Mouse (Mus musculus): ENCODE results near the gene Hsf2bp.
A peak's percentile ranks its signal among the peaks of the same experiment; 100 is the strongest.
"Not testable (repeated sequence)": the region's sequence is repeated elsewhere in the genome, so short reads cannot be mapped to it uniquely, and the experiment has no call there.

The Hsf2bp gene

DNA sequence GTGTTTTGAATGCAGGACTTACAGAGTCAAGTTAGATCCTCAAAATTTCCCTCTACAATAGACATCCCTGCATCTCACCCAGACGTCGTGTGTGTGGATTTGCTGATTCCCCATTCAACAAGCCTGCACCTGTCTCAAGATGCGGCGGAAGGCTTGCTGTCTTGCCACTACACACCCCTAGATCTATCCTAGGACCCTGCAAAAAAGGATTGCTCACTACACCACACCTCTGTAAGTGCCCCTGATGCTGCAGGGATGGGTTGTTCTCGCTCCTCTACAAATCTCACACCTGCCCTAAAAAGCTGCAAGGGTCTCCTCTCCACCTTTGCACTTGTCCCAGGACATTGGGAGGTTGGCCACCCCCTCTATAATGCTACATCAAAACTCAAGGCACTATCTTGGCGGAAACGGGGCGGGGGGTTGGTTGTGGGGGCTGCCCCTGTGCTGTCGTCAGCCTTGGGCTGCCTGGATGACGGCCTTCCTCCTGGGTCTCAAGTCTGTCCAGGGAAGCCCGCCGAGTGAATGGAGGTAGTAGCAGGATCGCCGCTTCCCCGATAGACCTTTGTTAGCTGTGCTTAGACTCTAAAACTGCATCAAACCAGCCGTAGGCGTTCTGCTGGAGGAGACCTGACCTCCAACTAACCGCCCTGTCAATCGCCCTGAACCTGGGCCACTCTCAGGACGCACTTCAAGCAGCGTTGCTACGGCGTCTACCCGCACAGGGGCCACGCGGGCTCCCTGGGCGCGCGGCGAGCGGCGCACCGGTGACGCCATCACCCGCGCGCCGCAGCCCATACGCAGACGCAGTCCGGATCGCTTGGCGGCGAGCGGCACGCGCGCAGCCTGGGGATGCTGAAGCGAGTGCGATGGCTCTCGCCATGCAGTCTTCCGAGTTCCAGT, at the start of gene Hsf2bp, which contains the start of gene Rrp1b:
Gene Hsf2bp (minus strand): TSS at position 741 of the 900 bp plus-strand sequence.
Gene Rrp1b (plus strand): TSS at position 492 of the 900 bp plus-strand sequence.
- DNase-seq (ENCODE audit: extremely low spot score), result peak; percentile 88

DNA sequence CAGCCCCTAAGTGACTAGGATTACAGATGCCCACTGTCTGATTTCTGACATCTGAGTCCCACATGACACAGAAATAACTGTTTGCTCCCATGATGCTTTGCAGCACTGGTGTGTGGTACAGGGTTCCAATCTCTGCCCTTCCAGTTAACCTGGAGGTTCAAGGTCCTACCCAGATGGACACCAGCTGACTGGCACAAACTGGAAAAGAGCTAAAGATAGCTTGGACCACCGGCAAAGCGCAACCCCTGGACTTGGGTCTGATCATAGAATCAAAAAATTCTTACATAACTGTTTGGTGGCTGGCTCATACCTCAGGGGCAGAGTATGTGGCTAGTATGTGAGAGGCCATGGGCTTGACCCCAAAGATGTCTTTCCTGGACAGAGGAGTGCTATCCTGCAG, 47.2 kb upstream of the Hsf2bp start:
- DNase-seq (ENCODE audit: extremely low spot score), result no peak

DNA sequence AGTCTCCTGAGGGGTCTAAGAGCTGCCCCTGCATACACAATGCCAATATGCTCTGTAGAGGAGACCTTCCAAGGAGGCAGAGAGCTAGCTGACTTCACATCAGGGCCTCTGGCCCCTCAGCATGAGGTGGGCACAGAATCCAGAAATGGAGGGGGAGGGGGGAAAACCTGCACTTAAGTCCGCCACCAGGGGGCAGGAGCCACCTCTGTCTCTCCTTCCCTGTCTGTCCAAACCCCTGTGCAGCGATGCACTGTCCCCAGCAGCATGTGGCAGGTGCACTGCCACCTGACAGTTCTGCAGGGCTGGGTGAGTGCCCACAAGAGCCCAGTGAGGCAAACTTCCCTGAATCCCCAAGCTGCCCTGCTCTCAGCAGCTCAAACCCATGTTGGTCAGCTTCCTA, 39.0 kb upstream of the Hsf2bp start:
- peak; percentile 48 for DNase-seq (ENCODE audit: extremely low spot score)

GRCm38 (mm10) chr17:32074658-32075057, 38.5 kb upstream of the Hsf2bp start:
- DNase-seq (ENCODE audit: extremely low spot score), result no peak

GRCm38 (mm10) chr17:32073359-32073758, 37.2 kb upstream of the Hsf2bp start:
- DNase-seq (ENCODE audit: extremely low spot score), result peak; percentile 83

DNA sequence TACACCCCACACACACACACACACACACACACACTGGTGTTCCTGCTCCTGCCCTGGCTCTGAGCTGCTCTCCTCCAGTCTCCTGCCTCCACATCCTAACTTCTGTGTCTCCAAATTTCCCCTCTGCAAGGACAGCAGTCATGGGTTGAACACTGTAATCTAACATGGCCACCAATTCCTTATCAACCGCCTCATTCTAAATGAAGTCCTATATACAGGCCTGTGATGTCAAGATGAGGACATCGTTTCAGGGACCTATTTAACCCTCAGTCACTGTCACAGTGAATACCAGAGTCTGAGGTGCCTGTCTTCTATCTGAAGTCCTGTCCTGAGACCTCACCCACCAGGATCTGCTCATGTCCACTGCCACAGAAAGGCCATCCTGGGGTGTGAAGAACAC, 32.7 kb upstream of the Hsf2bp start:
- DNase-seq (ENCODE audit: extremely low spot score), result no peak

GRCm38 (mm10) chr17:32068381-32068780, 32.2 kb upstream of the Hsf2bp start:
- DNase-seq (ENCODE audit: extremely low spot score), result no peak

DNA sequence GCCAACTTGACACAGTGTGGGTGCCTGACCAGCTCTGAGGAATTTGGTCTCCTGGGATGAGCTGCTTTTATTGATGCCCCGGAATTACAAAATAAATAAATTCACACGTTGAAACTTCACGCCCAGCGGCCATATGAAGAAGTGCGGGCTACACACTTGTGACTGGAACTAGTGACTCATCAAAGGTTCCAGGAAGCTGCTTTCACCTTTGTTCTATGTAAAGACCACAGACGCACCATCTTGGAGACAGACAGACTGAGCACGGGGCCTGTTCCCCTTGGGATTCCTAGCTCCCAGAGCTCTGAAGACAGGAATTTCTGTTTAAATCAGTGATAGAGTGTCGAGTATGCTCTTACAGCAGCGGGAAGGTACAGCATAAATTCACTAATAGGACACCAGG, 31.4 kb upstream of the Hsf2bp start:
- no peak for DNase-seq (ENCODE audit: extremely low spot score)

- not testable (repeated sequence) for DNase-seq (ENCODE audit: extremely low spot score)
Measured at GRCm38 (mm10) chr17:32064762-32065161, 28.6 kb upstream of the Hsf2bp start.

GRCm38 (mm10) chr17:32063654-32064053, 27.5 kb upstream of the Hsf2bp start:
- DNase-seq (ENCODE audit: extremely low spot score), result no peak

DNA sequence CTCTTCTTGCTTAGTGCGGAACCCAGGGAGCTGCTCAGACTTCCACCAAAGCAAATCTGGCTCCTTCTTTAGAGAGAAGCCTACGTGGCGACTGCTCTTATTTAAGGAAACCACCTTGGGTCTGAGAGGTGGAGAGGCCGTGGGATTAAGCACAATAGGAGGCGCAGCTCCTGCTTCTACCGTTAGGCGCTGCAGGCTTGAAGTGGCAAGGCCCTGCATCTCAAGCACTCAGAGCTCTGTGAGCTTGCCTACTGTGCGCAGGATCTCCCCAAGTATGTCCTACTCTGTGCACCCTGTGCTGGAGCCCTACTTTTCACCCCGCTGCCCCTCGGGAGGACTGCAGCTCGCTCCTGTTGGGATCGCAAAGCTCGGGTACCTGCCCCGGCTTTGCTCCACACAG, 25.1 kb upstream of the Hsf2bp start:
- no peak for DNase-seq (ENCODE audit: extremely low spot score)

GRCm38 (mm10) chr17:32059084-32059483, 22.9 kb upstream of the Hsf2bp start:
- no peak for DNase-seq (ENCODE audit: extremely low spot score)

DNA sequence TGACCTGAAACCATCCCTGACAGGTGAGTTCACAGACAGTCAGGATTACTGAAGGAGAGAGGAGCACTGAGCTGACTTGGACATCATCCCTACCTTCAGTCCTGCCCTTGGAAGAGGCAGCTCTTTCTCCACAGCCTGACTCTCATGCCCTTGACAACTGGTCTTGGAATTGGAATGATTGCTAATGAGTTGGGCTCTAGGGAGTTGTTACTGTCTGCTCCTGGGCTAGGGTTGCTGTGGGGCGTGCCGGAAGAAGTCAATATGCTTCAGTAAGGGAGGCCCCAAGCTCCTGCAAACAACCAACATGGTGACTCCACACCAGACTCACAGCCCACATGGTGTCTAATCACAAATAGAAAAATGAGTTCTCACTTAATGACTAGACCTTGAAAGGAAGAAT, 21.7 kb upstream of the Hsf2bp start:
- DNase-seq (ENCODE audit: extremely low spot score), result no peak

GRCm38 (mm10) chr17:32053677-32054076, 17.5 kb upstream of the Hsf2bp start:
- DNase-seq (ENCODE audit: extremely low spot score), result no peak

DNA sequence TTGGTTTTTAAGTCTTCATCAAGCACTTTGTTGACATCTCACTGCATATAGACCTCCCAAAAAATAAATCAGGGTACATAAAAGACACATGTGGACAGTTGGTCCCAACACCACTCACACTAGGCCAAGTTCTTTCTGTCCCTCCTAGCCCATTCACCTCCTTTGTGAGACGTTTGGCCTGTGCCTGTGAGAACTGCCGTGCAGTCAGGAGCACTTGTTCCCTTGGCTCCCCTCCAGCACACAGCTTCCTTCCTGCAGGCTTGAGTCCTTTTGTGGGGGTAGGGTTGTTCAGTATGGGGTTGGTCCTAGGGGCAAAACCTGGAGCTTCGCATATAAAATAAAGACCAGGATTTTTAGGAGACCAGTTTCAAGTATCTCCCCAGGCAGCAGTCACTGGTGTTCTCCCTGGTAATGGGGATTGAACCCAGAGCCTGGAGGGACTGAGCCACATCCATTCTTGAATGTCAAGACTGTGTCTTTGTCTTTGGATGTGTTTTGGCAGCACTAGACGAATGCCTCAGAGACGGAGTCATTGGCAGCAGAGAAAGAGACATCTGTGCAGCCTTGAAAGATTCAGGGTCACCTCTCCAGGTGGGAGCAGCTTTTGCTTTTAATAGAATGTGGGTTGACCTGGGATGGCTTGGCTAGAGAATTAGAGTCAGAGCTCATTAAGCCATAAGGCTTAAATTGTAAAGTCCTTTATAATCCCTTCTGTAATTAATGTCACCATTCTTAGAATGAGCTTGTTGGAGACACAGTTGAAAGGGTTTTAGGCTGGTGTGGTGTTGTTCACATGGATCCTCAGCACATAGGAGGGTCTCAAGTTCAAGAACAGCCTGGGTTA, 16.3 kb upstream of the Hsf2bp start:
- DNase-seq (ENCODE audit: extremely low spot score), result no peak

GRCm38 (mm10) chr17:32050609-32051008, 14.5 kb upstream of the Hsf2bp start:
- DNase-seq (ENCODE audit: extremely low spot score), result no peak

- DNase-seq (ENCODE audit: extremely low spot score), result no peak
Measured at GRCm38 (mm10) chr17:32049914-32050313, 13.8 kb upstream of the Hsf2bp start.

DNA sequence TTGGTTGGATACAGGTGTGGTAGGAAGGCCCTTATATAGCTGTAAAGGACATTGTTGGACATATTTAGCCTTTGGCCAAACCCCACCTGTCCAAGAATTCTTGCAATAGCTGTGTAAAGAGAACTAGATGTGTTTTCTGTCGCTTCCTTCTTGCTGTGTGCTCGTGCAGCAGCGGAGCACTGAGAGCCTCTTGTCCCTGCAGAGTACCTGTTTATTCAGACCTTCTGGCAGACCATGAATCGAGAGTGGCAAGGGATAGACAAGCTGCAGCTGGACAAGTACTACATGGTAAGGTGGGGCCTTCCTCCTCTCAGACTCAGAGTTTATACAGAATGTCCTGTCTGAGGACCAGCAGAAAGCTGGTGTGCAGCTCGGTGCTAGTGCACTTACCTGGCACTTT, 12.2 kb upstream of the Hsf2bp start:
- DNase-seq (ENCODE audit: extremely low spot score), result no peak

GRCm38 (mm10) chr17:32046541-32046940, 10.4 kb upstream of the Hsf2bp start:
- DNase-seq (ENCODE audit: extremely low spot score), result no peak

- no peak for DNase-seq (ENCODE audit: extremely low spot score)
Measured at GRCm38 (mm10) chr17:32040263-32040662, 4.1 kb upstream of the Hsf2bp start.

DNA sequence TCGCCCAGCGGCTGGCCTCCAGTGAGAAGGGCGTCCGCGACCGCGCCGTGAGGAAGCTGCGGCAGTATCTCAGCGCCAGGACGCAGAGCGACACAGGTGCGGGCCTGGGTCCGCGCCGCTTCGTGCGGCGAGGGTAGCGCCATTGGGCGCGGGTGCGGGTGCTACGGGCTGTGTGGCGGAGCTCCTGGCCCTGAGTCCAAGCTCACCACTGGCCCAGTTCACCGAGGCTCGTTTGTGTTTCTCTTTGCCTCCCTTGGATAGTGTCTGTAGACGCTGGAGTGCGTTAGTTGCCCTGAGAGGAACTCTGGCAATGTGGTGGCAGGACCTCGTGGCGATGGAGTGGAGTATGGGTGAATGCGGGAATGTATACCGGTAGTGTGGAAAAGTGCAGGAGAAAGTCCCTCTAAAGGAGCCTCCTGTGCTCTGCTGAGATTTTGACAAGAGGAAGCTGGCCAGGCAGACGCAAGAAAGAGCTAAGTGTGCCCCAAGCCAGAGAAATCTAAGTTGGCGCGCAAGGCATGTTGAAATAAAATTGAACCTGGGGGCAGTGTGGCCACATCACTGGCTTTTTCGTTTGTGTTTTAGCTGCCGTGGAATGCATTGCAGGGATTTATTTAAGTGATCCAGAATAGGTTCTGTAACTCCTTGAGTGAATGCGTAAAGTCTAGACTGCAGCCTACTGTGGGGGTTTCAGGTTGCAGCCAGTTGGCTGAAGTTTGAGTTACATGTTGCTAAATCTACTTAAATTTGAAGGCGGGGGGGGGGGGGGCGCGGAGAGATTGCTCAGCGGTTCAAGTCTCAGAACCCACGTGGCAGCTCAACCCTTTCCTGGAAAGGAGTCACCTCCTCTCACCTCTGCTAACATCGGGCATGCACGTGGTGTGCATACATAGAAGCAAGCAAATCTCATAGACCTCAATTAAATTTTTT, 625 bp upstream of the Hsf2bp start:
- DNase-seq (ENCODE audit: extremely low spot score), result no peak

DNA sequence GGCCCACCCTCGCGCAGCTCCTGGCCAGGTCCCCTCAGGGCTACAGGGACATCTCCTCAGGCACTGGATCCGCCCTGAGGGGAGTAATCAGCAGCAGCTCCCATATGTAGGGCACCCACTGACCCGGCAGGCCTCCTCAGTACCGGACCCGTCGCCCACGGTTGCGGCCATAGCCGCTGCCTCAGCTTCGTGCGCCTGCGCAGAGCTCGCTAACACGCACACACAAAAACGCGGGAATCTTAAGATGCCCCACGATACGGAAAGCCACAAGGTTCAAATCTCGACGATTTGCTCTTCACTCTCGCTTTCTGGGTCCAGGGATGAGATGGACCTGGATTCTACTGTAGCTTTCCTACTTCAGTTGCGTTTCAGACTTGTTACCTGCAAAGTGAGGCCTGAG, 1.8 kb downstream of the Hsf2bp start:
- no peak for DNase-seq (ENCODE audit: extremely low spot score)
